Mouse (Mus musculus) midbrain, embryonic 14.5 days (tissue): ENCODE measurements around the gene Foxj1. TPM values are rescaled to one million over a fixed set of nuclear protein-coding genes. Genes with fewer than 3 reads are reported as not detected.

Experiments used
- ATAC-seq: fragments of 200-750 bp; cut with Nextera tagmentation; 2 replicates; pipeline ENCODE4 v1.8.0; 2017; ENCODE audit warnings: moderate number of reproducible peaks, moderate library complexity; ENCODE audit not compliant: low FRiP score, low TSS enrichment
- DNase-seq: peaks from one replicate; pipeline ENCODE4 v3.0.0-alpha.2; 2015
- H3K27ac ChIP-seq: fragments of 300-500 bp; sonication (generic); replicated peaks from 2 replicates; pipeline ENCODE4 v1.5.1; 2014; ENCODE audit warnings: mild to moderate bottlenecking, low read depth, low read length, moderate library complexity
- H3K27me3 ChIP-seq: fragments of 300-500 bp; sonication (generic); 2 replicates; pipeline ENCODE4 v1.6.1; 2014; ENCODE audit warnings: low read length, control low read depth, mixed read lengths; ENCODE audit not compliant: control insufficient read depth, insufficient read depth
- H3K36me3 ChIP-seq: fragments of 300-500 bp; sonication (generic); 2 replicates; pipeline ENCODE4 v1.6.1; 2014; ENCODE audit warnings: low read length, control low read depth; ENCODE audit not compliant: control insufficient read depth, insufficient read depth
- H3K4me1 ChIP-seq: fragments of 300-500 bp; sonication (generic); 2 replicates; pipeline ENCODE4 v1.6.1; 2014; ENCODE audit warnings: mild to moderate bottlenecking, antibody characterized with exemption, low read length, control low read depth; ENCODE audit not compliant: control insufficient read depth, insufficient read depth
- H3K4me2 ChIP-seq: fragments of 300-500 bp; sonication (generic); 2 replicates; pipeline ENCODE4 v1.6.1; 2014; ENCODE audit warnings: mild to moderate bottlenecking, low read length, moderate library complexity
- H3K4me3 ChIP-seq: fragments of 300-500 bp; sonication (generic); replicated peaks from 2 replicates; pipeline ENCODE4 v1.5.1; 2014; ENCODE audit warnings: low read depth, low read length
- H3K9ac ChIP-seq: fragments of 300-500 bp; sonication (generic); replicated peaks from 2 replicates; pipeline ENCODE4 v1.6.1; 2014; ENCODE audit warnings: mild to moderate bottlenecking, low read length, moderate library complexity
- H3K9me3 ChIP-seq: fragments of 300-500 bp; sonication (generic); 2 replicates; pipeline ENCODE4 v1.6.1; 2016; ENCODE audit warnings: low read length, control low read depth, mixed read lengths; ENCODE audit not compliant: control insufficient read depth
- WGBS: fragments of 180-500 bp; shearing (Covaris S2); extraction: QIAGEN DNeasy Blood & Tissue Kit; methylation state at CpG from one replicate; pipeline ENCODE4 v1.1.7; 2014; 5-methylcytosine and 5-hydroxymethylcytosine counted together
- polyA plus RNA-seq: library from polyadenylated mRNA; unstranded; fragments of >200 nt; fragmentation: Nextera tagmentation; extraction: Ambion mirVana; gene quantifications from 2 replicates; pipeline ENCODE4 v1.2.1, GENCODE M21; 2014

Gene Foxj1
- polyA plus RNA-seq, 1 experiment from 2014 or later: 9.2 TPM

DNA sequence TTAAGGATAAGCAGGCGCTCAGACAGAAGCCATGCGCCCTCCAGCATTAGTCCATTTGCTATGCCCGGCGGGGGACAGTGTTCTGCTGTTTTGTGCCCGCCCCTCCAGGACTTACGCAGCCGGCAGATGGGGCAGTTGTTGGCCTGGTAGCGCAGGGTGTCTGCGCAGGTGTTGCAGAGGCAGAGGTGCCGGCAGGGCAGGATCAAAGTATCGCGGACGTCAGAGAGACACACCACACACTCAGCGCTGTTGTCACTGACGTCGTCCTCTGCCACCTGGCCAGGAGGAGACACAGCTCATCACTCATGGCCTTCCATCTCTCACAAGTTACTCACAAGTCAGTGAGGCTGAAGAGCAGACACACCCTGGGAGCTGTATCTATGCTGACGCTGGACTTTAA, 19.3 kb upstream of the Foxj1 start:
- no peaks in the 10 kb centered on the region for H3K9me3 ChIP-seq

DNA sequence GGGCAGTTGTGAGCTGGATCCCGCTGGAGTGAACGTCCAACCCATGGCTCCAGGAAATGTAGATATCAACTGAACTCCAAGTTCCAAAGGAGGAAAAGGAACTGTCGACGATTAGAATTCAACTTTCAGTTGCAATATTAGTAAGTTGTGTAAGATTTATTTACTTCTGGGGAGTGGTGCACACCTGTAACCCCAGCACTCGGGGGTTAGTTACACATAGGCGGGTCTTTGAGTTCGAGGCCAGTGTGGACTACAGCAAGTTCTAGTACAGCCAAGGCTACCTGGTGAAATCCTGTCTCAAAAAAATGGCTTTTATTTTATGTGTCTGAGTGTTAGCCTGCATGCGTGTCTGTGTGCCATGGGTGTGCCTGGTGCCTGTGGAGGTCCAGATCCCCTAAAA, 18.3 kb upstream of the Foxj1 start:
- peaks cover 81% of the 10 kb centered on the region for H3K36me3 ChIP-seq
- no peak for DNase-seq
- no peak for ATAC-seq
- WGBS: 95% methylated on average over 8 of the region's 8 CpGs
- no peak overlapping the region for H3K27ac ChIP-seq
- H3K4me1 ChIP-seq: no peaks in the 10 kb centered on the region
- H3K27me3 ChIP-seq: no peaks in the 10 kb centered on the region
- H3K4me2 ChIP-seq: no peak overlapping the region
- no peak overlapping the region for H3K4me3 ChIP-seq
- no peaks in the 10 kb centered on the region for H3K9me3 ChIP-seq
- no peak overlapping the region for H3K9ac ChIP-seq

More for the DNA sequence above, 19.3 kb upstream of the Foxj1 start:
- Histone ChIP-seq H3K36me3 (peaks cover 81% of the 10 kb centered on the region), H3K4me3 (no peak overlapping the region), H3K9ac (no peak overlapping the region), H3K27me3 (no peaks in the 10 kb centered on the region), H3K4me2 (no peak overlapping the region), H3K4me1 (no peaks in the 10 kb centered on the region), H3K27ac (no peak overlapping the region)
- ATAC-seq (no peak), DNase-seq (no peak)
- 34% methylated on average over 17 of the region's 17 CpGs for WGBS

DNA sequence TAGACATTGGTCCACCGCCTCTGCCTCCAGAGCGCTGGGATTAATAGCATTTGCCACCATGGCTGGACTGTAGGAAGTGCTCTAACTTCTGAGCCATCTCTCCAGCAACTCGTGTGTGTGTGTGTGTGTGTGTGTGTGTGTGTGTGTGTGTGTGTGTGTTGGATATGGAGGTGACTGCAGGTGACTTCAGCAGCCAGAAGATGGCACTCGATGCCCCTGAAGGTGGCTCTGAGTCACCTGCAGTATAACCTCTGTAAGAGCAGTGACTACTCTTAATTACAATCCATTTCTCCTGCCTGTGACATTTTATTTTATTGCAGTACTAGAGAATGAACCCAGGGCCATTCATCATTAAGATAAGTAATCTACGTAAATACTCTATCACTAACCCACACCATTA, 16.1 kb upstream of the Foxj1 start:
- Histone ChIP-seq H3K9ac (no peak overlapping the region), H3K4me2 (no peak overlapping the region), H3K9me3 (no peaks in the 10 kb centered on the region), H3K4me3 (no peak overlapping the region), H3K36me3 (peaks cover 92% of the 10 kb centered on the region), H3K27ac (no peak overlapping the region), H3K4me1 (no peaks in the 10 kb centered on the region), H3K27me3 (no peaks in the 10 kb centered on the region)
- DNase-seq (no peak), ATAC-seq (no peak)
- 96% methylated on average over 5 of the region's 5 CpGs for WGBS

DNA sequence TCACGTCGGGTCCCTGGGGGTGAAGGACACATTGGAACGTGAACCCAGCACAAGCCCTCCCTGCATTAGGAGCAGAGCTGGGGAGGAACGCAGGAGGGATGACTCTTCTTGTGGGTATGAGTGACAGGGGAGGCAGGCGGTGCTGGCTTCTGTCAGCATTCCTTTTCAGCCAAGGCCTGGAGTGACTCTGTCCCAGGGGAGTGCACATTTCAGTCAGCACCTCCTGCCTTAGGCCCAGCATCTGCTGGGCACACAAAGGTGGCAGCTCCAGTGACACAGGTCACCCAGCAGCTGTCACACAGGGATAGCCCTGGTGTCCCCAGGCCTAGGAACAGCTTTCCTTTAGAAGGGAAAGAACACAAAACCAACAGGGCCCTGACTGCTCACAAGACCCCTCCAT, 12.8 kb upstream of the Foxj1 start:
- H3K4me3 ChIP-seq: no peak overlapping the region
- no peak overlapping the region for H3K4me2 ChIP-seq
- ATAC-seq: no peak
- no peaks in the 10 kb centered on the region for H3K9me3 ChIP-seq
- 83% methylated on average over 5 of the region's 5 CpGs for WGBS
- H3K27me3 ChIP-seq: no peaks in the 10 kb centered on the region
- DNase-seq: no peak
- H3K9ac ChIP-seq: no peak overlapping the region
- no peak overlapping the region for H3K27ac ChIP-seq
- H3K36me3 ChIP-seq: peaks cover 80% of the 10 kb centered on the region
- H3K4me1 ChIP-seq: no peaks in the 10 kb centered on the region

DNA sequence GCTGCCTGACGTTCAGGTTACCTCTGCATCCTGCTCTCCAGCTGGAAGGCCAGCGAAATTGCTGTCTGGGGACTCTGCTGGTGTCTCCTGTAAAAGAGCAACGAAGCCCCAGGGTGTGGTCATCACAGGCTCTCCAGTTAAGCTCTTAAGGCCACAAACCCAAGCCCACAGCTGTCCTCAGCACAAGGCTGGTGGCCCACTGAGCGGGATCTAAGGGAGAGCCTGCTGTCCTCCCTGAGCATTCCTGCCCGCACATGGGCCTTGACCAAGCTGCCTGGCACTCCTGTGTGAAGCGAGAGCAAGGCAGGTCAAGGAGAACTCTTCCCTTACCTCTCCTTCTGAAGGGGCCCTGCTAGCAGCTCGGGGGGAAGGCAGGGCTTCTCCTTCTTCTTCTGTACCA, 11.8 kb upstream of the Foxj1 start:
- H3K4me2 ChIP-seq: no peak overlapping the region
- no peaks in the 10 kb centered on the region for H3K27me3 ChIP-seq
- no peak for DNase-seq
- WGBS: 86% methylated on average over 7 of the region's 7 CpGs
- H3K9ac ChIP-seq: no peak overlapping the region
- H3K4me1 ChIP-seq: no peaks in the 10 kb centered on the region
- H3K9me3 ChIP-seq: no peaks in the 10 kb centered on the region
- no peak for ATAC-seq
- no peak overlapping the region for H3K27ac ChIP-seq
- no peak overlapping the region for H3K4me3 ChIP-seq
- peaks cover 82% of the 10 kb centered on the region for H3K36me3 ChIP-seq

DNA sequence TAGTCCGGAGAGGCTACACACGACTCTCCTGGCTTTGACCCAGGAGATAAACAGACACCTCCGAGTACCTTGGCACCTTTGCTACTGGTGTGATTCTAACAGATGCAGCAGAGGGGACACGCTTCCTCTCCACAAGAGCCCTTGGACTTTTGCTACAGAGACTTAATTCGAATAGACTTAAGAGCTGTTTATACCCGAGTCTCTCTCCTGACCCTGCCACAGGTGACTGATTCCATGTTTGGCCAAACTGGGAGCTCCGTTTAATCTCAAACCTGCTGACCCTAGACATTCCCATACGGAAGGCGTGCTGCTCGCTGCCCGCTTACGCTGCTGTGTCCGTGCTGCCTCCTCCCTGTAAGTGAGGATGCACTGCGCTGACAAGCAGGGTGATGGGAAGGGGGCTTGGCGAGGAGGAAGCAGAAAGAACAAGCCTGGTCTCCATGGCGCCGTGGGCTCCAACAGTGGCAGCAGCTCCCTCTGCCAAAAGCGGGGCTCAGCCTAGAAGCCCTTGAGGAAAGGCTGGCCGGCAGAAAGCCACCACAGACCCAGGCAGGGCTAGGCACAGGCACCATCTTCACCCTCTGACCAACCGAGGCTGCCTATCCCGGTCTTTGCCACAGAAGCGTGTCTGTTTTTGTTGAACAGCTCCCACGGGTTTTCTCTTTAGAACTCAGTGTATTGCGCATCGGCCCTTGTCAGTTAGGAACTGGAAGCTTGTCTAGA, 7.0 kb upstream of the Foxj1 start:
- DNase-seq: peak; percentile 53
- WGBS: 70% methylated on average over 25 of the region's 25 CpGs
- Histone ChIP-seq H3K27ac (no peak overlapping the region), H3K27me3 (no peaks in the 10 kb centered on the region), H3K36me3 (peaks cover 60% of the 10 kb centered on the region), H3K9ac (no peak overlapping the region), H3K4me1 (no peaks in the 10 kb centered on the region), H3K4me2 (no peak overlapping the region), H3K9me3 (no peaks in the 10 kb centered on the region), H3K4me3 (no peak overlapping the region)
- no peak for ATAC-seq

DNA sequence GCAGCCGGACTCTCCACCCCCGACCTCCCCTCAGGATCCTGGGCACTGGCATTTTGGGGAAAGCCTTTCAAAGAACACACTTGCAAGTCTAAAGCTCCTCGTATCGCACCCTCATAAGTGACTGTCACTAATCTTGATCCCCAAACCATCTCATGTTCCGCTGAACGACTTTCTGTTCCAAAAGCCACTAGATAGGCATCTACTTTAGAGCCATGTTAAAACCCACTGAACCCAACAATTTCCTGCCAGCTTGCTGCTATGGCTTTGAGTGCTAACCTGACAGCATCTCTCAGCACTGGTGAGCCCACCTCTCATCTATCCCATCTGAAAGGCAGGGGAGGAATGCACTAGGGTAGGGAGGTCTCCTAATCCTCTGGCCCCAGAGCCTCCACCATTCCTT, 2.3 kb upstream of the Foxj1 start:
- no peak overlapping the region for H3K9ac ChIP-seq
- no peak overlapping the region for H3K4me3 ChIP-seq
- H3K4me2 ChIP-seq: no peak overlapping the region
- 81% methylated on average over 6 of the region's 6 CpGs for WGBS
- H3K27ac ChIP-seq: no peak overlapping the region
- no peaks in the 10 kb centered on the region for H3K9me3 ChIP-seq
- DNase-seq (no peak), ATAC-seq (no peak)
- H3K36me3 ChIP-seq: peaks cover 25% of the 10 kb centered on the region
- peaks cover 32% of the 10 kb centered on the region for H3K4me1 ChIP-seq
- H3K27me3 ChIP-seq: peaks cover 15% of the 10 kb centered on the region

DNA sequence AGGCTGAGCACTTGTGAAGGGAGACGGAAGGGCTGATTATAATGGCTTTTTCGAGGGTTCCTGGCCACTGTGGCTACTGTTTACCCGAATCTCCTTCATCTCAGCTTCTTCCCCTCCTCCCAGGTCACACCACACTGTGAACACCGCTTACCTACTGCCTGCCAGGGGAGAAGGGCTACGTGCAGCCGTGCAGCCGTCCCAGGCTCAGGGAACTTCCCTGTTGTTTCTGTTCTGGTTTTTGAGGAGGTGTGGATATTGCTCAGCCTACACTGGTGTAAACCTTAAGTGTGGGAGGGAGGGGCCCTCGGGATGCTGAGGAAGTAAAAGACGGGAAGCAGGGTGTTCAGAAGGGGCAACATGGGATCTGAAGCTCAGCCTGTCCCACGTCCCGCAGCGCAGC, 1.8 kb upstream of the Foxj1 start:
- WGBS: 63% methylated on average over 12 of the region's 12 CpGs
- H3K9ac ChIP-seq: no peak overlapping the region
- no peak overlapping the region for H3K4me3 ChIP-seq
- no peaks in the 10 kb centered on the region for H3K9me3 ChIP-seq
- no peak for DNase-seq
- H3K27me3 ChIP-seq: peaks cover 15% of the 10 kb centered on the region
- H3K36me3 ChIP-seq: peaks cover 21% of the 10 kb centered on the region
- ATAC-seq: no peak
- peaks cover 37% of the 10 kb centered on the region for H3K4me1 ChIP-seq
- no peak overlapping the region for H3K4me2 ChIP-seq
- H3K27ac ChIP-seq: no peak overlapping the region

DNA sequence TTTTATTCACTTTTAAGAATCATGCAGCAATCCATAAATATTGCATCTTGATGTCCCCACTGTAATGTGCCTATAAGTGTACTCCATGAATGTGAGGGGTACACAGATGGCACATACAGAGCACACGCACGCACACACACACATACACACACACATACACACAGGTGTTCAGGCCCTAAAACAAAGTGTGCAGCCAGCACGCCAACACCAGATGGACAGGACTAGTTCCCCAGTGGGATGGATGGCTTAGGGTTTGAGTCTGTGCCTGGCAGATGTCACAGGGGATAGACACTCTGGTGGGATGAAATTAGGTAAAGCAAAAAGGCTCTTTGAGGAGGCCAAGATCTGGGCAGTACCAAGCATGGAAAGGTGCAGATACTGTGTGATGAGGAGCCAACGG, 1.2 kb upstream of the Foxj1 start:
- DNase-seq: no peak
- Histone ChIP-seq H3K9ac (0 out of 2 replicates have a peak overlapping the region, but pooled peaks have one; percentile 22), H3K4me2 (peak overlapping the region; percentile 96), H3K27ac (no peak overlapping the region), H3K36me3 (peaks cover 17% of the 10 kb centered on the region), H3K4me3 (no peak overlapping the region), H3K4me1 (peaks cover 42% of the 10 kb centered on the region), H3K9me3 (no peaks in the 10 kb centered on the region), H3K27me3 (peaks cover 15% of the 10 kb centered on the region)
- 79% methylated on average over 4 of the region's 4 CpGs for WGBS
- no peak for ATAC-seq
